Mouse (Mus musculus): ENCODE measurements around the gene Zfc3h1. TPM values are rescaled to one million over a fixed set of nuclear protein-coding genes. Genes with fewer than 3 reads are reported as not detected.

Zfc3h1 gene
- polyA plus RNA-seq, 1 experiment from 2014 or later: 36.8 TPM

- no peak for DNase-seq (ENCODE audit: low read depth, low spot score)
- CTCF ChIA-PET: no interaction called here
- in situ Hi-C loops (cut with MboI; ENCODE audit: low pct_unique_long_range_greater_than_20kb): no loop called here
- no peaks in the 10 kb centered on the region for H3K27me3 ChIP-seq
- POLR2A ChIA-PET: interaction anchor here (0.7 to 2.0 kb wide), 4 partner anchors 9 to 810 kb away, joined by 3 to 7 read pairs (median 5); partner anchors contain the start of gene Tmem19
- no peak for ATAC-seq
- TF ChIP-seq CTCF (IDR thresholded peaks at IDR 0.05): no peak
Measured at GRCm38 (mm10) chr10:115383644-115384220, 1.0 kb upstream of the Zfc3h1 start.

- no peak for DNase-seq (ENCODE audit: low read depth, low spot score)
- POLR2A ChIA-PET: interaction anchor here (0.9 to 2.0 kb wide), 3 partner anchors 11 to 25 kb away, joined by 3 to 7 read pairs (median 3); partner anchors contain the start of gene Tmem19
- in situ Hi-C loops (cut with MboI; ENCODE audit: low pct_unique_long_range_greater_than_20kb): no loop called here
Measured at GRCm38 (mm10) chr10:115385018-115386002, 551 bp downstream of the Zfc3h1 start.

GRCm38 (mm10) chr10:115387891-115388290 lies 3.1 kb downstream of the Zfc3h1 start:
- in situ Hi-C loops (cut with MboI; ENCODE audit: low pct_unique_long_range_greater_than_20kb): no loop called here
- DNase-seq (ENCODE audit: low read depth, low spot score): no peak
- H3K27me3 ChIP-seq: no peaks in the 10 kb centered on the region
- no peak for TF ChIP-seq CTCF (IDR thresholded peaks at IDR 0.05)
- no peak for ATAC-seq
- ChIA-PET POLR2A (no interaction called here), CTCF (interaction anchor here (0.9 to 1.1 kb wide), 2 partner anchors 16 to 308 kb away, joined by 3 read pairs; no protein-coding TSS in a partner anchor)

More at GRCm38 (mm10) chr10:115385018-115386002, 551 bp downstream of the Zfc3h1 start:
- no peak for TF ChIP-seq CTCF (IDR thresholded peaks at IDR 0.05)
- no peaks in the 10 kb centered on the region for H3K27me3 ChIP-seq
- CTCF ChIA-PET: interaction anchor here (1.0 to 1.8 kb wide), 3 partner anchors 12 to 62 kb away, joined by 3 to 5 read pairs (median 4); no protein-coding TSS in a partner anchor
- peak; percentile 31 for ATAC-seq

GRCm38 (mm10) chr10:115391076-115391475 lies 6.3 kb downstream of the Zfc3h1 start:
- H3K27me3 ChIP-seq: no peaks in the 10 kb centered on the region
- TF ChIP-seq CTCF (IDR thresholded peaks at IDR 0.05): no peak
- in situ Hi-C loops (cut with MboI; ENCODE audit: low pct_unique_long_range_greater_than_20kb): loop anchor here (5.0 kb wide), 1 partner anchor 79 kb away; no protein-coding TSS in a partner anchor
- POLR2A ChIA-PET: no interaction called here
- CTCF ChIA-PET: no interaction called here
- DNase-seq (ENCODE audit: low read depth, low spot score) (no peak), ATAC-seq (no peak)

GRCm38 (mm10) chr10:115391896-115392295 lies 7.1 kb downstream of the Zfc3h1 start:
- no peak for DNase-seq (ENCODE audit: low read depth, low spot score)
- ChIA-PET POLR2A (no interaction called here), CTCF (no interaction called here)
- in situ Hi-C loops (cut with MboI; ENCODE audit: low pct_unique_long_range_greater_than_20kb): loop anchor here (5.0 kb wide), 1 partner anchor 80 kb away; no protein-coding TSS in a partner anchor
- no peak for ATAC-seq
- no peak for TF ChIP-seq CTCF (IDR thresholded peaks at IDR 0.05)
- H3K27me3 ChIP-seq: no peaks in the 10 kb centered on the region

GRCm38 (mm10) chr10:115406393-115406792 lies 21.6 kb downstream of the Zfc3h1 start:
- DNase-seq (ENCODE audit: low read depth, low spot score): no peak
- in situ Hi-C loops (cut with MboI; ENCODE audit: low pct_unique_long_range_greater_than_20kb): loop anchor here (10.0 kb wide), 1 partner anchor 788 kb away; no protein-coding TSS in a partner anchor
- CTCF ChIA-PET: interaction anchor here (0.9 to 1.9 kb wide), 10 partner anchors 9 to 100 kb away, joined by 3 to 14 read pairs (median 4); partner anchors contain the start of gene Rab21
- POLR2A ChIA-PET: no interaction called here
- TF ChIP-seq CTCF (IDR thresholded peaks at IDR 0.05): peak; percentile 86
- peak; percentile 67 for ATAC-seq
- H3K27me3 ChIP-seq: no peaks in the 10 kb centered on the region

- DNase-seq (ENCODE audit: low read depth, low spot score) (no peak), ATAC-seq (no peak)
- ChIA-PET POLR2A (no interaction called here), CTCF (interaction anchor here (0.8 to 1.2 kb wide), 3 partner anchors 10 to 25 kb away, joined by 3 read pairs; no protein-coding TSS in a partner anchor)
- TF ChIP-seq CTCF (IDR thresholded peaks at IDR 0.05): no peak
- in situ Hi-C loops (cut with MboI; ENCODE audit: low pct_unique_long_range_greater_than_20kb): no loop called here
- no peaks in the 10 kb centered on the region for H3K27me3 ChIP-seq
Measured at GRCm38 (mm10) chr10:115413496-115413895, 28.7 kb downstream of the Zfc3h1 start.

- CTCF ChIA-PET: interaction anchor here (0.8 to 1.4 kb wide), 4 partner anchors 11 to 25 kb away, joined by 3 to 4 read pairs (median 3); no protein-coding TSS in a partner anchor
- no peaks in the 10 kb centered on the region for H3K27me3 ChIP-seq
- TF ChIP-seq CTCF (IDR thresholded peaks at IDR 0.05): no peak
- in situ Hi-C loops (cut with MboI; ENCODE audit: low pct_unique_long_range_greater_than_20kb): no loop called here
- no peak for ATAC-seq
- POLR2A ChIA-PET: no interaction called here
- no peak for DNase-seq (ENCODE audit: low read depth, low spot score)
Measured at GRCm38 (mm10) chr10:115414056-115414455, 29.3 kb downstream of the Zfc3h1 start.

- ATAC-seq (no peak), DNase-seq (ENCODE audit: low read depth, low spot score) (no peak)
- CTCF ChIA-PET: interaction anchor here (2.8 kb wide), 1 partner anchor 15 kb away, joined by 11 read pairs; no protein-coding TSS in a partner anchor
- no peak for TF ChIP-seq CTCF (IDR thresholded peaks at IDR 0.05)
- in situ Hi-C loops (cut with MboI; ENCODE audit: low pct_unique_long_range_greater_than_20kb): no loop called here
- POLR2A ChIA-PET: no interaction called here
- no peaks in the 10 kb centered on the region for H3K27me3 ChIP-seq
Measured at GRCm38 (mm10) chr10:115421976-115422375, 37.2 kb downstream of the Zfc3h1 start.

GRCm38 (mm10) chr10:115425351-115425750 lies 40.6 kb downstream of the Zfc3h1 start:
- TF ChIP-seq CTCF (IDR thresholded peaks at IDR 0.05): no peak
- CTCF ChIA-PET: interaction anchor here (1.3 to 1.6 kb wide), 2 partner anchors 15 to 19 kb away, joined by 4 to 5 read pairs; no protein-coding TSS in a partner anchor
- ATAC-seq: no peak
- in situ Hi-C loops (cut with MboI; ENCODE audit: low pct_unique_long_range_greater_than_20kb): no loop called here
- no peak for DNase-seq (ENCODE audit: low read depth, low spot score)
- H3K27me3 ChIP-seq: no peaks in the 10 kb centered on the region
- POLR2A ChIA-PET: no interaction called here
